Mouse (Mus musculus) gastrocnemius, adult 2 months (tissue): Measurements from ENCODE around the gene Trib3. TPM values are rescaled to one million over a fixed set of nuclear protein-coding genes. Genes with fewer than 3 reads are reported as not detected.
"Not testable (repeated sequence)": the region's sequence is repeated elsewhere in the genome, so short reads cannot be mapped to it uniquely, and the experiment has no call there.

Source experiments
- DNase-seq: peaks from one replicate; pipeline ENCODE4 v3.0.0; 2022
- H3K27ac ChIP-seq: fragments of 200-600 bp; 2 replicates; pipeline ENCODE4 v1.8.1; 2022; ENCODE audit warnings: mild to moderate bottlenecking
- H3K4me3 ChIP-seq: fragments of 200-600 bp; 2 replicates; pipeline ENCODE4 v1.8.1; 2022; ENCODE audit warnings: mild to moderate bottlenecking, moderate library complexity
- CTCF ChIP-seq: fragments of 200-600 bp; IDR thresholded peaks from 2 replicates; pipeline ENCODE4 v1.8.1; 2022; ENCODE audit warnings: antibody characterized with exemption, mild to moderate bottlenecking, moderate library complexity
- intact Hi-C: fragments of 180-260 bp; cut with DNase I; formaldehyde crosslinking; loops from one replicate; pipeline ENCODE4 v1.15.1; 2025
- total RNA-seq, 2 experiments: library from RNA; stranded (reverse); gene quantifications; 2 replicates each; pipeline ENCODE4 v1.2.3; 2021

The Trib3 gene
- total RNA-seq, 2 experiments from 2014 or later: 1.2 to 1.4 TPM

DNA sequence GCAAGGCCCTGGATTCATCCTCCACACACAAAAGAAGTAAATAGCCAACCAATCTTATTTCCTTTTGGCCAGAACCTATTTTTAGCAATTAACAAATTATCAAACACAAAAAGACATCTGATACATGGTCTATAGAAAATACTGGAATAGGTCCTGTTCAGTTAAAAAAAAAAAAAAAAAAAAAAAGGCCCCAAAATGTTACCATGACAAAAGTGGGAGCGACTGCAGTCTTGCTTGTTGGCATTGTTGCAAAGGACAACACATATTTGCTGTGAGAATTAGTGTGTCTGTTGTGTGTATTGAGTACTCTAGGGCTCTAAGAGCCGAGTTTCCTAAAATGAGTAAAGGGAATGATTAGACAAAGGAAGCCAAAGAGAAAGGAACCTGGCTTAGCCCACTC, 51.4 kb downstream of the Trib3 start:
- DNase-seq: no peak
- intact Hi-C loops: loop anchor here (5.0 kb wide), 2 partner anchors 40 to 60 kb away; partner anchors contain the start of gene Rbck1
- H3K4me3 ChIP-seq: no peak overlapping the region
- no peak overlapping the region for H3K27ac ChIP-seq
- no peak for TF ChIP-seq CTCF

DNA sequence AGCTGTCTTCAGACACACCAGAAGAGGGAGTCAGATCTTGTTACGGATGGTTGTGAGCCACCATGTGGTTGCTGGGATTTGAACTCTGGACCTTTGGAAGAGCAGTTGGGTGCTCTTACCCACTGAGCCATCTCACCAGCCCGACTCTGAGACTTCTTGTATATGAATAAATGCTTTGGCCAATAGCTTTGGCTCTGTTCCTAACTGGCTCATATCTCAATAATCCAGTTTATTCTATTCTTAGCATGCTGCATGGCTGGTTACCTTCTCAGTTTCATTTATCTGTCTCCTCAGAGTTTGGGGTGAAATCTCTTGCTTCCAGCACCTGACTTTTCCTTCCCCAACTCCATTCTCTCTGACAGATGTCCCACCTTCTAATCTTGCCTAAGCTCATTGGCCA, 54.2 kb downstream of the Trib3 start:
- DNase-seq, H3K4me3 ChIP-seq, H3K27ac ChIP-seq: not testable (repeated sequence)
- intact Hi-C loops: loop anchor here (5.0 kb wide), 2 partner anchors 43 to 57 kb away; partner anchors contain the start of gene Rbck1

GRCm38 (mm10) chr2:152288046-152288445, 55.8 kb downstream of the Trib3 start:
- Histone ChIP-seq H3K4me3 (no peak overlapping the region), H3K27ac (no peak overlapping the region)
- intact Hi-C loops: no loop called here
- TF ChIP-seq CTCF: no peak
- no peak for DNase-seq

DNA sequence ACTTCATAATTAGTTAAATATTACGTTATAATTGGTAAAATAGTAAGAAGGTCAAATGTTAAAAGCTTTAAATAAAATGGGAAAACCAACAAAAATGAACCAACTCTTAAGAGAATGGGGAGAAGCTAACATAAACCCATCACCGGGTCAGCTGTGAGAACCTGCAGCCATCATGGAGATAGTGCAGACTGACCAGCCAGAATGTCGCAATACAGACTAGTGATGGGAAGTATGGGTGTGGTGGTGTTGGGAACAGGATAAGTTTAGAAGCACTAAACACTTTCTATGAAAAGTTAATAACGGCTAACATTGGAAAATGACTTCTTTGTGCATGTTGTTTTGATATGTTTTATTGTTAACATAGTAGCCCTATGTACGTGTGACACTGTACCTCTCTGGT, 56.3 kb downstream of the Trib3 start:
- intact Hi-C loops: no loop called here
- DNase-seq: no peak
- no peak for TF ChIP-seq CTCF
- H3K4me3 ChIP-seq: no peak overlapping the region
- no peak overlapping the region for H3K27ac ChIP-seq

Other genes with a start within 250 kb of the Trib3 start
- 10 to 100 TPM; 24.3 to 28.7 TPM for gene Srxn1, start 238.5 kb downstream of the Trib3 start, total RNA-seq
- 10 to 100 TPM; 14.9 to 22.8 TPM for gene Tcf15, start 200.5 kb downstream of the Trib3 start, total RNA-seq
- 100 to 1,000 TPM in 1 of 2 experiments, 10 to 100 TPM in 1; 91.1 to 102 TPM for gene Csnk2a1, start 117.2 kb downstream of the Trib3 start, total RNA-seq
- 10 to 100 TPM; 26.4 to 27.8 TPM for gene Tbc1d20, start 50.2 kb downstream of the Trib3 start, total RNA-seq
- gene Rbck1, start 11.4 kb downstream of the Trib3 start, total RNA-seq: 10 to 100 TPM; 27.0 to 31.1 TPM
- gene Nrsn2, start 32.6 kb upstream of the Trib3 start, total RNA-seq: not detected
- under 1 TPM; 0.53 to 0.79 TPM for gene Sox12, start 54.0 kb upstream of the Trib3 start, total RNA-seq
- gene Zcchc3, start 71.0 kb upstream of the Trib3 start, total RNA-seq: 1 to 10 TPM; 1.1 to 1.8 TPM
- not detected for gene 6820408C15Rik, start 71.6 kb upstream of the Trib3 start, total RNA-seq
- not detected for gene Defb23, start 120.6 kb upstream of the Trib3 start, total RNA-seq
- not detected for gene Defb20, start 133.0 kb upstream of the Trib3 start, total RNA-seq
- gene Defb22, start 146.1 kb upstream of the Trib3 start, total RNA-seq: not detected
- gene Defb26, start 167.7 kb upstream of the Trib3 start, total RNA-seq: not detected
- gene Defb28, start 174.2 kb upstream of the Trib3 start, total RNA-seq: not detected
- not detected for gene Defb29, start 196.1 kb upstream of the Trib3 start, total RNA-seq
- not detected for gene Gm17416, start 225.3 kb upstream of the Trib3 start, total RNA-seq
- not detected for gene Defb21, start 228.7 kb upstream of the Trib3 start, total RNA-seq
- gene Defb19, start 236.3 kb upstream of the Trib3 start, total RNA-seq: not detected